Mouse (Mus musculus) cortical plate, adult 2 months (tissue): ENCODE measurements around the gene Hipk4. TPM values are rescaled to one million over a fixed set of nuclear protein-coding genes. Genes with fewer than 3 reads are reported as not detected.

Experiments used
- H3K27ac ChIP-seq: fragments of 200-500 bp; 2 replicates; pipeline ENCODE4 v1.5.1; 2012; ENCODE audit warnings: low read length, control low read depth, inconsistent platforms; ENCODE audit not compliant: insufficient read depth
- H3K4me1 ChIP-seq: fragments of 200-500 bp; 2 replicates; pipeline ENCODE4 v1.6.1; 2011; ENCODE audit warnings: low read length; ENCODE audit not compliant: control insufficient read depth, insufficient read depth
- H3K4me3 ChIP-seq: fragments of 200-500 bp; 2 replicates; pipeline ENCODE4 v1.5.1; 2011; ENCODE audit warnings: mild to moderate bottlenecking, low read length, control low read depth; ENCODE audit not compliant: insufficient read depth
- CTCF ChIP-seq: fragments of 200-500 bp; IDR thresholded peaks from 2 replicates; pipeline ENCODE4 v1.5.1; 2011; ENCODE audit warnings: mild to moderate bottlenecking, control low read depth, low read length; ENCODE audit not compliant: insufficient read depth; ENCODE audit errors: extremely low read depth
- POLR2A ChIP-seq: fragments of 200-500 bp; IDR thresholded peaks from 2 replicates; pipeline ENCODE4 v1.6.1; 2011; ENCODE audit warnings: mild to moderate bottlenecking, low read length, control low read depth; ENCODE audit not compliant: insufficient read depth; ENCODE audit errors: extremely low read depth
- polyA plus RNA-seq: library from polyadenylated mRNA; depleted of rRNA; stranded (reverse); fragments of >200 nt; gene quantifications from 2 replicates; pipeline ENCODE4 v1.2.3, GENCODE M21; 2012; rRNA removed

Hipk4 gene
- polyA plus RNA-seq, 1 experiment: 0.21 TPM

- no peak overlapping the region for H3K4me3 ChIP-seq
- H3K4me1 ChIP-seq: no peaks in the 10 kb centered on the region
Observed at GRCm38 (mm10) chr7:27576914-27577313, 53.8 kb downstream of the Hipk4 start.

GRCm38 (mm10) chr7:27577589-27577988 lies 54.5 kb downstream of the Hipk4 start:
- Histone ChIP-seq H3K27ac (no peak overlapping the region), H3K4me3 (no peak overlapping the region), H3K4me1 (no peaks in the 10 kb centered on the region)
- TF ChIP-seq CTCF (no peak), POLR2A (no peak)

More at GRCm38 (mm10) chr7:27576914-27577313, 53.8 kb downstream of the Hipk4 start:
- TF ChIP-seq POLR2A (no peak), CTCF (peak; percentile 40; the same call in 1 of the 2 replicates)
- H3K27ac ChIP-seq: no peak overlapping the region

- Histone ChIP-seq H3K4me1 (no peaks in the 10 kb centered on the region), H3K4me3 (no peak overlapping the region)
- no peak for TF ChIP-seq CTCF
- no peak for TF ChIP-seq POLR2A
Observed at GRCm38 (mm10) chr7:27578465-27578864, 55.4 kb downstream of the Hipk4 start.

GRCm38 (mm10) chr7:27580380-27581174 lies 57.5 kb downstream of the Hipk4 start:
- H3K4me3 ChIP-seq: no peak overlapping the region
- H3K4me1 ChIP-seq: no peaks in the 10 kb centered on the region
- TF ChIP-seq CTCF: no peak
- no peak for TF ChIP-seq POLR2A
- H3K27ac ChIP-seq: no peak overlapping the region

More at GRCm38 (mm10) chr7:27578465-27578864, 55.4 kb downstream of the Hipk4 start:
- H3K27ac ChIP-seq: no peak overlapping the region

Other genes starting within 250 kb of the Hipk4 start
- gene Ltbp4, start 185.6 kb upstream of the Hipk4 start, polyA plus RNA-seq: 54.5 and 62.3 TPM in 2 replicates
- gene Shkbp1, start 167.2 kb upstream of the Hipk4 start, polyA plus RNA-seq: 64.2 and 73.8 TPM in 2 replicates
- gene Gm20479, start 165.8 kb upstream of the Hipk4 start, polyA plus RNA-seq: 0.75 TPM in 1 of 2 replicates, not detected in the other
- gene Sptbn4, start 75.6 kb upstream of the Hipk4 start, polyA plus RNA-seq: 149 and 162 TPM in 2 replicates
- gene Blvrb, start 75.3 kb upstream of the Hipk4 start, polyA plus RNA-seq: 15.8 and 16.6 TPM in 2 replicates
- 3.3 and 3.8 TPM in 2 replicates for gene Sertad3, start 49.5 kb upstream of the Hipk4 start, polyA plus RNA-seq
- 15.7 and 19.3 TPM in 2 replicates for gene Sertad1, start 36.4 kb upstream of the Hipk4 start, polyA plus RNA-seq
- 0.29 and 0.47 TPM in 2 replicates for gene Prx, start 23.9 kb upstream of the Hipk4 start, polyA plus RNA-seq
- gene Pld3, start 30.0 kb downstream of the Hipk4 start, polyA plus RNA-seq: 1,185 and 1,204 TPM in 2 replicates
- gene 2310022A10Rik, start 30.0 kb downstream of the Hipk4 start, polyA plus RNA-seq: 32.7 and 33.8 TPM in 2 replicates
- 144 and 161 TPM in 2 replicates for gene Akt2, start 68.3 kb downstream of the Hipk4 start, polyA plus RNA-seq
- gene Ttc9b, start 130.6 kb downstream of the Hipk4 start, polyA plus RNA-seq: 188 and 192 TPM in 2 replicates
- gene Map3k10, start 151.3 kb downstream of the Hipk4 start, polyA plus RNA-seq: 181 and 189 TPM in 2 replicates
- 8.0 and 9.8 TPM in 2 replicates for gene Zfp607b, start 166.1 kb downstream of the Hipk4 start, polyA plus RNA-seq
- 15.9 and 17.3 TPM in 2 replicates for gene Zfp60, start 208.1 kb downstream of the Hipk4 start, polyA plus RNA-seq